Mouse (Mus musculus) stomach, embryonic 16.5 days (tissue): ENCODE measurements around the gene Tango6. TPM values are rescaled to one million over a fixed set of nuclear protein-coding genes. Genes with fewer than 3 reads are reported as not detected.
"Not testable (repeated sequence)": the region's sequence is repeated elsewhere in the genome, so short reads cannot be mapped to it uniquely, and the experiment has no call there.

Experiments used
- ATAC-seq: fragments of 200-750 bp; cut with Nextera tagmentation; 2 replicates; pipeline ENCODE4 v1.8.0; 2017; ENCODE audit warnings: moderate number of reproducible peaks, moderate TSS enrichment; ENCODE audit not compliant: insufficient read depth, low FRiP score
- H3K27ac ChIP-seq: fragments of 300-500 bp; sonication (generic); 2 replicates; pipeline ENCODE4 v1.5.1; 2014; ENCODE audit warnings: low read length
- H3K27me3 ChIP-seq: fragments of 300-500 bp; sonication (generic); 2 replicates; pipeline ENCODE4 v1.6.1; 2014; ENCODE audit warnings: low read length, control low read depth, mixed read lengths; ENCODE audit not compliant: control insufficient read depth, insufficient read depth
- H3K36me3 ChIP-seq: fragments of 300-500 bp; sonication (generic); 2 replicates; pipeline ENCODE4 v1.6.1; 2014; ENCODE audit warnings: low read length; ENCODE audit not compliant: control insufficient read depth, insufficient read depth
- H3K4me1 ChIP-seq: fragments of 300-500 bp; sonication (generic); 2 replicates; pipeline ENCODE4 v1.6.1; 2014; ENCODE audit warnings: low read length, control low read depth, mixed read lengths; ENCODE audit not compliant: control insufficient read depth, insufficient read depth
- H3K4me2 ChIP-seq: fragments of 300-500 bp; sonication (generic); 2 replicates; pipeline ENCODE4 v1.6.1; 2014; ENCODE audit warnings: low read depth, low read length, mixed read lengths
- H3K4me3 ChIP-seq: fragments of 300-500 bp; sonication (generic); replicated peaks from 2 replicates; pipeline ENCODE4 v1.5.1; 2014; ENCODE audit warnings: mild to moderate bottlenecking, low read length
- H3K9ac ChIP-seq: fragments of 300-500 bp; sonication (generic); 2 replicates; pipeline ENCODE4 v1.6.1; 2014; ENCODE audit warnings: low read length
- H3K9me3 ChIP-seq: fragments of 300-500 bp; sonication (generic); replicated peaks from 2 replicates; pipeline ENCODE4 v1.6.1; 2016; ENCODE audit warnings: low read length, control low read depth; ENCODE audit not compliant: control insufficient read depth
- WGBS: fragments of 180-500 bp; shearing (Covaris S2); extraction: QIAGEN DNeasy Blood & Tissue Kit; methylation state at CpG from one replicate; pipeline ENCODE4 v1.1.7; 2014; 5-methylcytosine and 5-hydroxymethylcytosine counted together
- polyA plus RNA-seq: library from polyadenylated mRNA; unstranded; fragments of >200 nt; fragmentation: Nextera tagmentation; extraction: Ambion mirVana; gene quantifications from 2 replicates; pipeline ENCODE4 v1.2.1, GENCODE M21; 2015

The Tango6 gene
- polyA plus RNA-seq, 1 experiment from 2014 or later, result 9.4 TPM

- Histone ChIP-seq H3K4me1 (no peaks in the 10 kb centered on the region), H3K9me3 (no peaks in the 10 kb centered on the region), H3K27ac (no peak overlapping the region), H3K9ac (no peak overlapping the region), H3K4me2 (no peak overlapping the region), H3K36me3 (no peaks in the 10 kb centered on the region), H3K4me3 (no peak overlapping the region), H3K27me3 (no peaks in the 10 kb centered on the region)
- WGBS, result 82% methylated on average over 3 of the region's 3 CpGs
- ATAC-seq, result no peak
Observed at GRCm38 (mm10) chr8:106772501-106772900, 89.6 kb downstream of the Tango6 start.

- Histone ChIP-seq H3K36me3 (no peaks in the 10 kb centered on the region), H3K27ac (no peak overlapping the region), H3K4me3 (no peak overlapping the region), H3K9ac (no peak overlapping the region), H3K9me3 (no peaks in the 10 kb centered on the region), H3K4me1 (no peaks in the 10 kb centered on the region), H3K27me3 (no peaks in the 10 kb centered on the region), H3K4me2 (no peak overlapping the region)
- no peak for ATAC-seq
- WGBS, result 80% methylated on average over 8 of the region's 8 CpGs
Observed at GRCm38 (mm10) chr8:106774567-106775320, 91.9 kb downstream of the Tango6 start.

- 58% methylated on average over 4 of the region's 4 CpGs for WGBS
- Histone ChIP-seq H3K4me2 (no peak overlapping the region), H3K36me3 (no peaks in the 10 kb centered on the region), H3K27me3 (no peaks in the 10 kb centered on the region), H3K4me1 (no peaks in the 10 kb centered on the region), H3K9ac (no peak overlapping the region), H3K4me3 (no peak overlapping the region), H3K9me3 (no peaks in the 10 kb centered on the region), H3K27ac (peak overlapping the region; percentile 4; the same call in 1 of the 2 replicates)
- ATAC-seq, result peak; percentile 53; the same call in 1 of the 2 replicates
Observed at GRCm38 (mm10) chr8:106789623-106790022, 106.8 kb downstream of the Tango6 start.

GRCm38 (mm10) chr8:106794820-106795219 is 112.0 kb downstream of the Tango6 start:
- ATAC-seq, result no peak
- H3K4me3 ChIP-seq, result no peak overlapping the region

GRCm38 (mm10) chr8:106799821-106800220 is 117.0 kb downstream of the Tango6 start:
- 0 out of 2 replicates have a peak overlapping the region, but pooled peaks have one; percentile 38 for H3K27ac ChIP-seq
- ATAC-seq, result no peak

More at GRCm38 (mm10) chr8:106794820-106795219, 112.0 kb downstream of the Tango6 start:
- WGBS, result 85% methylated on average over 2 of the region's 2 CpGs
- Histone ChIP-seq H3K27ac (no peak overlapping the region), H3K4me1 (no peaks in the 10 kb centered on the region), H3K27me3 (no peaks in the 10 kb centered on the region), H3K9ac (no peak overlapping the region), H3K36me3 (no peaks in the 10 kb centered on the region), H3K9me3 (no peaks in the 10 kb centered on the region), H3K4me2 (no peak overlapping the region)

GRCm38 (mm10) chr8:106801261-106801660 is 118.4 kb downstream of the Tango6 start:
- H3K4me2 ChIP-seq, result no peak overlapping the region
- H3K27ac ChIP-seq, result no peak overlapping the region
- no peaks in the 10 kb centered on the region for H3K4me1 ChIP-seq
- no peak overlapping the region for H3K4me3 ChIP-seq
- H3K27me3 ChIP-seq, result no peaks in the 10 kb centered on the region
- H3K9ac ChIP-seq, result no peak overlapping the region
- 95% methylated on average over 11 of the region's 11 CpGs for WGBS
- no peak for ATAC-seq
- H3K36me3 ChIP-seq, result no peaks in the 10 kb centered on the region
- H3K9me3 ChIP-seq, result no peaks in the 10 kb centered on the region

More at GRCm38 (mm10) chr8:106799821-106800220, 117.0 kb downstream of the Tango6 start:
- WGBS, result 43% methylated on average over 1 of the region's 1 CpGs
- Histone ChIP-seq H3K36me3 (no peaks in the 10 kb centered on the region), H3K9ac (no peak overlapping the region), H3K9me3 (no peaks in the 10 kb centered on the region), H3K4me3 (no peak overlapping the region), H3K4me2 (no peak overlapping the region), H3K4me1 (no peaks in the 10 kb centered on the region), H3K27me3 (no peaks in the 10 kb centered on the region)

- H3K4me3 ChIP-seq, H3K27ac ChIP-seq: not testable (repeated sequence)
- WGBS, result 77% methylated on average over 12 of the region's 12 CpGs
Observed at GRCm38 (mm10) chr8:106802384-106803137, 119.7 kb downstream of the Tango6 start.

GRCm38 (mm10) chr8:106805859-106806258 is 123.0 kb downstream of the Tango6 start:
- H3K27ac ChIP-seq, result no peak overlapping the region
- H3K4me3 ChIP-seq, result no peak overlapping the region
- no peaks in the 10 kb centered on the region for H3K27me3 ChIP-seq
- H3K9ac ChIP-seq, result no peak overlapping the region
- H3K4me2 ChIP-seq, result no peak overlapping the region
- no peak for ATAC-seq
- WGBS, result 90% methylated on average over 3 of the region's 3 CpGs
- H3K4me1 ChIP-seq, result no peaks in the 10 kb centered on the region
- no peaks in the 10 kb centered on the region for H3K9me3 ChIP-seq
- no peaks in the 10 kb centered on the region for H3K36me3 ChIP-seq

More at GRCm38 (mm10) chr8:106802384-106803137, 119.7 kb downstream of the Tango6 start:
- not testable (repeated sequence) for H3K9me3 ChIP-seq, H3K4me2 ChIP-seq, H3K4me1 ChIP-seq, H3K27me3 ChIP-seq, H3K36me3 ChIP-seq, ATAC-seq, H3K9ac ChIP-seq

- 89% methylated on average over 4 of the region's 4 CpGs for WGBS
- H3K36me3 ChIP-seq, result no peaks in the 10 kb centered on the region
- no peaks in the 10 kb centered on the region for H3K4me1 ChIP-seq
- no peak overlapping the region for H3K4me2 ChIP-seq
- no peaks in the 10 kb centered on the region for H3K9me3 ChIP-seq
- H3K4me3 ChIP-seq, result no peak overlapping the region
- no peaks in the 10 kb centered on the region for H3K27me3 ChIP-seq
- no peak for ATAC-seq
- no peak overlapping the region for H3K9ac ChIP-seq
- no peak overlapping the region for H3K27ac ChIP-seq
Observed at GRCm38 (mm10) chr8:106807461-106807860, 124.6 kb downstream of the Tango6 start.
